Mouse (Mus musculus) mature B cell (primary cell): ENCODE measurements around the gene Ell.
"Not testable (repeated sequence)": the region's sequence is repeated elsewhere in the genome, so short reads cannot be mapped to it uniquely, and the experiment has no call there.

Source experiments
- in situ Hi-C: fragments of 300-500 bp; cut with MboI; formaldehyde crosslinking; loops from 2 replicates; pipeline ENCODE4 v1.14.3; 2019

Gene Ell

DNA sequence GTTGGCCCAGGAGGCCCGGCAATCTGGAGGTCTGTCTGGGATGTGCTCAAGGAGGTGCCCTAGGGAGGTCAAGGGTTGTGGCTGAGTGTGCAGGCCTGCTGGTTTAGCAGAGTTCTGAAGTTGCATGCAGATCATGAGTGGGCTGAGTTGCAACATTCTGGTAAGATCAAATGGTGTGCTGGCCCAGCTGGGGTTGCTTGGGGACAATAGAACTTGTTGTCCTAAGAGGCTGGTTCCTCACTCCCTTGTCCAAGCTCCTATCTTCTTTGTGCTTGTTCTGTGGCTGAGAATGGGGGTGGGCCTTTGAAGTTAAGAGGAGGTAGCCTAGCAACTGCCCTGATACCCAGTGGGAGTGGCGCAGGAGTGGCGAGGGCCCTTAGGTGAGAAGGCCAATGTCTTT, 23.5 kb downstream of the Ell start:
- in situ Hi-C loops = no loop called here

DNA sequence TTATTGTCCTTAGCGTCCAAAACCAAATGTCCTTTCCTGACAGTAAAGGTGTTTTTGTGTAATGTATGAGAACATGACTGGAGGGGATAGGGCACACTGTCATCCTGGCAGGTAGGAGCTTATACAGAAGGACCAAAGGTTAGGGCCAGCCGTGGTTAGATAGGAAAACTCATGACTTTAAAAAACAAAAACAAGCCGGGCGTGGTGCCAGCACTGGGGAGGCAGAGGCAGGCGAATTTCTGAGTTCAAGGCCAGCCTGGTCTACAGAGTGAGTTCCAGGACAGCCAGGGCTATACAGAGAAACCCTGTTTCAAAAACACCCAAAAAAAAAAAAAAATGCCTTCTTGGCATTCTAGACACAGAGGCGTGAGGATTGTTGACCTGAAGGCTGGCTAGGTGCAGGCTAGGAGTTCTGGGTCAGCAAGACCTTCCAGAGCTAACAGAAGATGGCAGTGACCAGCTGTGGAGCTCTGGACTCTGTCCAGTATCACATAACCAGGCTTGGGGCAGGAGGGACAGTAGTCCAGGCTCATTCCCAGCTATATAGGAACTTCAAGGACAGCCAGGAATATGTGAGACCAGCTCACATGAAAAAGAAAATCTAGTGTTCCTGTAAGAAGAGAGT, 24.6 kb downstream of the Ell start:
- in situ Hi-C loops = no loop called here

DNA sequence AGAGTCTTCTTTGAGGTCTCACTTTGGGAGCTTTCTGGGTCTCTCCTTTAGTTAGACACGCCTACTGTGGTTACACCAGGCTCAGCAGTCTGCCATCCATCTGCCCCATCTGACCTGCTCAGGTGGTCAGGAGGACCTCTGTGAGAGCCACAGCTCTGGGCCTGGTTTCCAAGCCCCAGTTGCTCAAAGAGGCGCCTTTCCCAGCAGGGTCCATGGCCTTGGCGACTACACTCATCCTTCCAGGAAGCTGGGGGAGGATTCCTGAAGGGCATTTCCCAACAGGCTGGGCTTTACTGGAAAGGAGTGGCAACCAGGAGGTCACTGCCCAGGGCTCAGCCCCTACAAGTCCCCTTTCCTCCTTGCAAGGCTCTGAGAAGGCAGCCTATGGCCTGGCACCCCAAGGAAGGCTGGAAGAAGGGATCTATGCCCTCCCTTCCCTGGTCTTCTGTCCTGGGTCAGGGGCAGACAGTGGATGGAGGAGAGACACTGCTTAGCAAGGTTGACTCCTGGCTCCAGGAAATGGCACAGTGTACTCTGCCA, 25.5 kb downstream of the Ell start:
- in situ Hi-C loops = no loop called here

DNA sequence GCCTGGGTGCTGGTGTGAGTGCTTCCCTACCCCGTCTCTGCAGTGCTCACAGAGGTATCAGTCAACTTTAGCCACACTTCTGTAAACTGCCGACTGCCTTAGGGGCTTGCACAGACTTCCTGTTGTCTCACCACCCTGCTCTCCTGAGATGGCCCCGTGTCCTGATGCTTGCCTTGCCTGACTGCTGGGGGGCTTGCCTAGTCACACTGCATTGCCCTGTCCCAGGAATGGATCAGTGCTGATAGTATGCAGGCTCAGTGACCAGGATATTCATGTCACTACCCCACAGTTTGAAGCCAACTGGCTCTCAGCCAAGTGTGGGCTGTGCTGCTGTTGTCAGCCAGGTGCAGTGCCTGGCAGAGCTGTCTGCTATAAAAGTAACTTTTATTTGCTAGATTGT, 26.3 kb downstream of the Ell start:
- in situ Hi-C loops = no loop called here

DNA sequence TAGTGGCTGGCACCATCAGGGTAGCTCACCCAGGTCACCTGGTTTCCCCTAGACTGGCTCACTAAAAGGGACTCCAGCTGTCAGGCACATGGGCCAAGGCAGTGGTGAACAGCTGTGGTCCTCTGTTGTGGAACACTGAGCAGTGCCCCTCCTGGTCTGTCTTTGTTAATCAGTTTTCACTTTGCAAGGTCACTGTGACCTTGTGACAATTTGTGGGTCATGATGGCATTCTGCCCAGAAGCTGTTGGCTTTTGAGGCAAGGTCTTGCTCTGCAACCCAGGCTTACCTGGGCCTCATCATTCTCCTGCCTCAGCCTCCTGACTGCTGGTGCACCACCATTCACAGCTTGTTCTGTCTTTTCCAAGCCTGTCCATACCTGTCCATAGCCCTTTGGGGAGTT, 31.1 kb downstream of the Ell start:
- in situ Hi-C loops = no loop called here

DNA sequence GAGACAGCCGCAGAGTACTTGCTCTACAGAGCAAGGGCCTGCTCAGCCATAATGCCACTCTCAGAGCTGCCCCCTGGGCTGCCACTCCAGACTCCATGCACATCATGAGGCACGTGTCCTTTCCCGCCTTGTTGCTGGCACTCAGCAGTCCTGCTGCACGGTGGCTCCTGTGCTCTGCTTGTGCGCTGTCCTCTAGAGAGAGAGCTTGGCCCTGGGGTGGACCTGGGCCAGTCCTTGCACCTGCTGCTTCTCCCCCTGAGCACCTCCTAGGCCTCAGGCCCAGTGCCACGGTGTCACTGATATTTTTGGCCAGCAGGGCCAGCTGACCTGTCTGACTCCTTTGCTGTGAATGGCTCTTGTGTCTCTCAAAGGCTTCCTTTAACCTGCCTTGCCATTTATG, 31.7 kb downstream of the Ell start:
- in situ Hi-C loops = no loop called here

DNA sequence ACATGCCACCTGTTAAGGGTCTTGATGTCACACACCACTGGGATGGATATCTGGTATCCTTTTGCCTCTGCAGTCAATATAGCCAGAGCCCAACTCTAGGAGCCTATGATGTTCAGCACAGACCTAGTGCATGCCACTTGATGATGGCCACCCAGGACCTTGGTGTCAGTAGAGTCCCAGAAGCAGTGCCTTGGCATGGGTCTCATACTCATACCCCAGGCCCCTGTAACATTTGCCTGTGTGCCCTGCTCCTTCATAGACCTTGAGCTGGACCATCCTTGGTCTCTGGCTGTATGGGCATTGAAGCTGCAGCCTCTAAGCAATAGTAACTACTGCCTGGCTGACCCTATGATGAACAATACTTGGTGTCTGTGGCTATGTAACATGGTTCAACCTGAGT, 35.0 kb downstream of the Ell start:
- in situ Hi-C loops = no loop called here

DNA sequence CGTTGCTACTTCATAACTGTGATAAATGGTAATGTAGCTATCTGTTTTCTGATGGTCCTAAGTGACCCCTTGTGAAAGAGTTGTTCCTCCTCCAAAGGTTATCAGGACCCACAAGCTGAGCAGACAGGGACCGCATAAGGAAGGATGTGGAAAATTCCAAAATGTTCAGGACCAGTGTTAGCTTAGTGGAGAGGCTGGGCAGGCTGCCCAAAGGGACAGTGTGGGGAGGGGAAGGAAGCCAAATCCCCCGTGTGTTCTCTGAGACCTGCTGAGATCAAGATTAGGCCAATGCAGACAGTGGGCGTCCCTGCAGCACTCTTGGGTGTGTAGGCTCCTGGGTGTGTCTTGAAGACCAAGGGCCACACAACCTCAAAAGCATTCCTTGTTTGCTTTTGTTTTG, 35.7 kb downstream of the Ell start:
- in situ Hi-C loops = no loop called here

DNA sequence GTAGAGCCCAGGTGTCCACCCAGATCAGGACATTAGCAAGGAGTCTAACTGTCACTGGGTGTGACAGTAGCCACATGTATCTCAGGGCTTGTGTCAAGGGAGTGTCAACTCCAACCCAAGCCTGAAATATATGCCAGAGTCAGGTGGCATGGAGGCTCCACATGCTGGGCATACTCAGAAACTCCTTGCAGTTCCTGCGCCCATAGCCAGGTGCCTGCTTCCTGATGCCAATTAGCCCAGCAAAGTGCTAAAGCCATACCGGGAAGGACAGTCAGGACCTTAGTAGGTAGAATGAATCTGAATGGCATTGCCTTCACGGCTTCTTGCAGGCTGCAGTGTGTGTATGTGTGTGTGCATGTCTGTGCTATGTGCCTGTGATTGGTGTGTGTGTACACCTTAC, 38.0 kb downstream of the Ell start:
- in situ Hi-C loops = no loop called here

DNA sequence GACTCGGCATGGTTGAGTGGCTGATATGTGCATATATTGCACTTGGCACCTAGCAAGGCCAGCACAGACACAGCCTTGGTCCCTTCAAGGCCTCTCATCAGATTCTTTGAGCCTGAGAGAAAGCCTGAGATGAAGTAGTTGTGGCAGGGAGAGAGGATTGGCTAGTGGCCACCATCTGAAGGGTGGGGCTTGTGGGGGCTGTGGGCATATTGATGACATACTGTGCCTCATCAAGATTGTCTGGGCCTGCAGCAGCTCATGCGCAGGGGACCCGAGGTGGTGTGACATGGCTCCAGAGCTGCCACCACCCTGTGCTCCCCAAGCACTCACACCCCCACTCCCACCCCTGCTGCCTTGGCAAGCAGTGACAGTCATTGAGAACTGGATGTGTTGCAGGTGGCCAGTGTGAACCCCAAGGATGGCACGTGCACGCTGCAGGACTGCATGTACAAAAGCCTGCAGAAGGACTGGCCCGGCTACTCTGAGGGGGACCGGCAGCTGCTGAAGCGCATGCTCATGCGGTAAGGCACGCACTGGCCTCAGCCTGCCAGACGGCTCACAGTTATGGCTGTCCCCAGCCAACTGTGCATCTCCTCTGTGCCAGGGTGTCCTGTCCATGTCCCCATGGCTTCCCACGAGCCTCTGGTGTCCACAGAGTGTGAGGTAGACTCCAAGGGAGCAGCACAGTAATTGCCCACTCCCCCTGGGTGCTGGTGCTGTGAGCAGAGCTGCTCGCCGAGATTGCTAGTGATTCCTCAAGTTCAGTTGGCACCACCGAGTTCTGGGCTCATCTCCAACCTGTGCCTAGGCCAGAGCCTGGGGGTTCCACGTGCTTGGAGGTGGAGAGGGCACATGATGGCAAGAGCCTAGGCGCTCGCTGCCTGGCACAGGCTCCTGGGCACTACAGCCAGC, 44.5 kb downstream of the Ell start:
- in situ Hi-C loops = no loop called here

DNA sequence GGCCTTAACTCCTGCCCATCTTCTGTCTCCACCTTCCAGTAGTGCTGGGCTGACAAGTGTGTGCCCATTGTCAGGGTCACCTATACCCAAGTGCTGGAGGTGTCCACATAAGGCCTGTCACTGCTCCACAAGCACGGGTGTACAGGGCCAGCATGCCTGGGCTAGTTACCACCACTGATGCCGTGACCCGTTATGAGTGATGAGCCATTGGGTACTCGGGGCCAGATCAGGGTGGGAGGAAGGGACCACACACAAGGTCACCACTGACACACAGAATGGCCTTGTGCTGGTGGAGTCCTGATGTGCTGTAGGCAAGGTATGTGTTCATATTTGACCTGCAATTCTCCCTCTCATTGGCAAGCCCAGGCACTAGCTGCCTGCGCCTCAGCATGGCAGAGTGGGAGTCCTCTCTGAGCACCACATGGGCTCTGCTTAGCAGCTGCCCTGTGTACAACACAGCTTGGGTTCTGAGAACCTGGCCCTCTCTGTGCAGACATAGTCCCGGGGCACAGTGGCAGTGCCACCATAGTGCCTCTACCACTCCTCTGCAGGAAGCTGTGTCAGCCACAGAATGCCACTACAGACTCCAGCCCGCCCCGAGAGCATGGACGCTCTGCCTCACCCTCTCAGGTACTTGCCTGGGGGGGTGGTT, 45.5 kb downstream of the Ell start:
- in situ Hi-C loops = no loop called here

DNA sequence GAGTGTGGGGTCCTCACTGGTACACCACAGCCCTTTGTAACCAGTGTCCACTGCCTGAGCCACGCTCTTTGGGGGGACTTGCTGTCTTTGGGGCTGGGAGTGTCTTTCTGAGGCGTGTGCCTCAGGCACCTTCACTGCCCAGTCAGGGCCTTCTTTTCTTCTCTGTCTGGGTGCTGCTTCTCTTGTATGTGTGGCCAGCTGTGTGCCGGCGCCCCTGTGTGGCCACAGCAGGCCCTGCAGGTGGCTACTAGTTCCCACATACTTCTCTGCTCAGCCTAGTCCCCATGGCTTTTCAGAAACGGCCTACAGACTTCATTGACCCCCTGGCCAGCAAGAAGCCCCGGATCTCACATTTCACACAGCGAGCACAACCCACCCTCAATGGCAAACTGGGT, 46.0 kb downstream of the Ell start:
- in situ Hi-C loops = no loop called here

DNA sequence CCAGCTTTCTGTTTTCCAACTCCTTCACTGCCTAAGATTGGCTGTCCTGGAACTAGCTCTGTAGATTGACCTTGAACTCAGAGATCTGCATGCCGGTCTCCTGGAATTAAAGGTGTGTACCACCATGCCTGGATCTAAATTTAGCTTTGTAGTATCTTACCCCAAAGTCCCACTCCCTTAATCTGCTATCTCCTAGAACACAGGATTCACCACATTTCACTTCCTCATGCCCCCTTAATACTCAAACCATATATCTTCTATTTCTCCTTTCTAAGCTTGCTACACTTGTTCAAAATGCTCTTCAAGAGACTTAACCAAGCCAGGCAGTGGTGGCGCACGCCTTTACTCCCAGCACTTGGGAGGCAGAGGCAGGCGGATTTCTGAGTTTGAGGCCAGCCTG, 48.7 kb downstream of the Ell start:
- in situ Hi-C loops = not testable (repeated sequence)

DNA sequence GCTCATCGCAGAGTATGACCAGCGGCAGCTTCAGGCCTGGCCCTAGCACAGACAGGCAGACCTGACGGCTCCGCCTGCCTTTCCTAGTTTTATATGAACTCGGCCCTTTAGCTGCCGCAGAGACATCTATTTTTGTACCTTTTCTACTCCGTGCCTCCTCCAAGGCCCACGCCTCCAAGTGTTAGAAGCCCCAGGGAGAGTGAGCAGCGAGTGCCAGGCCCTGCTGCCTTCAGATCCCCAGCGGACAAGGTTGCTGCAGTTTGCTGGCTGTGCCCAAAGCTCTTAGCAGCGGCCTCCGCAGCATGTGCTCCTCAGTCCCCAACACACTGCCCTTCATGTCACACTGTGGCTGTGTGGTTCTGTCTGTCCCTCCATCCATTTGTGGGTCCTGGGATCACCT, 52.3 kb downstream of the Ell start:
- in situ Hi-C loops = no loop called here

DNA sequence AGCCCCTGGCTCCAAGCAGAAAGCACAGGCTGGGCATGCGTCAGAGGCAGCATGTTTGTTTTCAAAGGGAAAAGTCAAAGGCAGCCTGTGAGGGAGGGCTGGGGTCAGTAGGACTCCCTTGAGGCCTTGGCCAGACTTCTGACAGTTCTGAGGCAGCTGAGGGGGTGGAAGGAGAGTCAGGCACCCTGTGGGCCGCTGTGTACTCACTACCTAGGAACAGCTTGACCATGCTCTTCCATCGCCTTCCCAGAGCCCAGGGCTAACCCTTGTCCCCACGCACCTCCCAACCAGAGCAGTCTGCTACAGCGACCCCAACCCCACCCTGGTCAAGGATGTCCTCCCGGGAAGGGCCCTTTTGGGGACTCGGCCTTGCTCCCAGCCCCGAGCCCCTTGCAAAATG, 53.9 kb downstream of the Ell start:
- in situ Hi-C loops = no loop called here

DNA sequence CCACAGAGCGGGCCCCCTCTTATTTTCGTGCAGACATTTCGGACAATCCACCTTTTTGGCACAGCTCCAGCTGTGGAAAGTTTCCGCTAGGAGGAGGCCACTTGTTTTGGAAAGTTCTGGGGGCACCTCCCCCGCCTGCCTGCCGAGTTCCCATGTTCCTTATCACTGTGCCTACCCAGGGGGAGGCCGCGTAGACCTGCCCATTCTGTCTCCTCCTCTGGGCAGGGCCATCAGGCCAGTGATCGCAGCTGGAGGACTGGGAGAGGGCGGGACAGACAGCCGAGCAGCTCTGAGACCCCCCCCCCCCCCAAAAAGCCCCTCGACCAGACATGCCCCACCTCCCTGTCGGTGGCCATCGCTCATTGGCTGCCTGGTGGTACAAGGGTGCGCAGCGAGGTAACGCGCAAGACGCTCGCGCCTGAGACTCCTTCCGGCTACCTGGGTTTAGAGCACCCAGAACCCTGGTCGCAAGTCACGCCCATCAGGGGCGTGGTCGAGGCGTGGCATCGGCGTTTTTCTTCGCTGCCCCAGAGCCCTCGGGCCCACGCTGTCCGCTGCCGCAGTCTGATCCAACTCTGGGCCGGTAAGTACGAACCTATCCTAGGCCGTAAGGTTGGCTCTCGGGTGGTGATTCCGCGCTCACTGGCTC, 54.8 kb downstream of the Ell start, which contains the start of gene Isyna1:
TSS of gene Isyna1 (plus strand) at position 413 of the 649 bp plus-strand sequence.
- in situ Hi-C loops = no loop called here

DNA sequence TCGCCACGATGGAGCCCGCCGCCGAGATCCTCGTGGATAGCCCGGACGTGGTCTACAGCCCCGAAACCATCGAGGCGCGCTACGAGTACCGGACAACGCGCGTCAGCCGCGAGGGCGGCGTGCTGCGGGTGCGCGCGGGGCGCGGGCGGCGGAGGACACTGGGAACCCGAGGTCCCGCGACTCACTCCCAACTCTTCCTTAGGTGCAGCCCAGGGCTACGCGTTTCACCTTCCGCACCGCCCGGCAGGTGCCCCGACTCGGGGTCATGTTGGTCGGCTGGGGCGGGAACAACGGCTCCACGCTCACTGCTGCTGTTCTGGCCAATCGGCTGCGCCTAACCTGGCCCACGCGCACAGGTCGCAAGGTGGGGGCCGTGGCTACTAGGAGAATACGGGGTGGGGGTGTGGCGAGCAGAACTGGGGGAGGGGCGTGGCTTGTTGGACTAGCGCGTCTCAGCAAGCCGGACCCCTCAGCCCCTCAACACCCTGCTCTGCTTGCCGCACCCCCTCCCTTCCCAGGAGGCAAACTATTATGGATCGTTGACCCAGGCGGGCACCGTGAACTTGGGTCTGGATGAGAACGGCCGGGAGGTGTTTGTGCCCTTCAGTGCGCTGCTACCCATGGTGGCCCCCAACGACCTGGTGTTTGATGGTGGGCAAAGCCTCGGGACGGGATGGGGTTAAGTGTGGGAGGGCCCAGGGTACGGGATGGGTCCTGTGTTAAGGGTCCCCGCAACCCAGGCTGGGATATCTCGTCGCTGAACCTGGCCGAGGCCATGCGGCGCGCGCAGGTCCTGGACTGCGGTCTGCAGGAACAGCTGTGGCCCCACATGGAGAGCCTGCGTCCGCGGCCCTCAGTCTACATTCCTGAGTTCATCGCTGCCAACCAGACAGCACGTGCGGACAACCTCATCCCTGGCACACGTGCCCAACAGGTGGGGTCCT, 55.6 kb downstream of the Ell start:
- in situ Hi-C loops = no loop called here

DNA sequence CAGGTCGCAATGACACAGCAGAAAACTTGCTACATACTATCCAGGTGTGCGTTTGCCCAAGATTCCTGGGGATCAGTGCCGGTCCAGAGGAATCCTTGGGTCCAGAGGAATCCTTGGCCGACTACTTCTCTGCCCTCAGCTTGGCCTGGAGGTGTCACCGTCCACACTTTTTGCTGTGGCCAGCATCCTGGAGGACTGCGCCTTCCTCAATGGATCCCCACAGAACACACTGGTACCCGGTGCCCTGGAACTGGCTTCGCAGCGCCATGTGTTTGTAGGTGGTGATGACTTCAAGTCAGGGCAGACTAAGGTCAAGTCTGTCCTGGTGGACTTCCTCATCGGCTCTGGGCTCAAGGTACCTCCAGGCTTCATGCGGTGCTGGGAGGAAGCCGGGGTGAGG, 56.6 kb downstream of the Ell start:
- in situ Hi-C loops = no loop called here

DNA sequence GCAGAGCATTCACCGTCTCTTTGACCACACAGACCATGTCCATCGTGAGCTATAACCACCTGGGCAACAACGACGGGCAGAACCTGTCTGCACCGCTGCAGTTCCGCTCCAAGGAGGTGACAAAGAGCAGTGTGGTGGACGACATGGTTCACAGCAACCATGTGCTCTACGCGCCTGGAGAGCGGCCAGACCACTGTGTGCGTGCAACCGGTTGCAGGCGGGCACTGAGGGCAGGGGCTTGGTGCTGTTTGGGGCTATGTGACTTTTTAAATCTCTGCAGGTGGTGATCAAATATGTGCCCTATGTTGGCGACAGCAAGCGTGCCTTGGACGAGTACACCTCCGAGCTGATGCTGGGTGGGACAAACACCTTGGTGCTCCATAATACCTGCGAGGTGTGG, 57.0 kb downstream of the Ell start:
- in situ Hi-C loops = no loop called here

DNA sequence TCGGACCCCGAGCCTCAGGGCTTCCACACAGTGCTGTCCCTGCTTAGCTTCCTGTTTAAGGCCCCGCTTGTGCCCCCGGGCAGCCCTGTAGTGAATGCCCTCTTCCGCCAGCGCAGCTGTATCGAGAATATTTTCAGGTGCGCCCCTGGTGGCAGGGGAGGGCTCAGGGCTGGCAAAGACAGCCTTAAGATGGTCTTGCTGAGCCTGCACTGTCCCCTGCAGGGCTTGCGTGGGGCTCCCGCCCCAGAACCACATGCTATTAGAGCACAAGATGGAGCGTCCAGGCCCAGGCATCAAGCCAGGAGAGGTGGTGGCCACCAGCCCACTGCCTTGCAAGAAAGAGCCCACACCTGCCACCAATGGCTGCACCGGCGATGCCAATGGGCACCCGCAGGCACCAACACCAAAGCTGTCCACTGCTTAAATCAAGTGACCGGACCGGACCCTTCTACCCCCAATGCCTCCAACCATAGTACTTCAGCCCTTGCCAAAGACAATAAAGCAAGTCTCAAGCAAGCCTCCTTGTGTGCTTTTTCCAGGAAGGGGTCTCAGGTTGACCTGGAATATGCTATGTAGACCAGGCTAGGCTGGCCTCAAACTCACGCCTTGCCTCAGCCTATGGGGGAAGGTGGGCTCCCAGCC, 57.6 kb downstream of the Ell start:
- in situ Hi-C loops = no loop called here
